Mouse (Mus musculus): ENCODE measurements around the gene Vmn1r212. TPM values are rescaled to one million over a fixed set of nuclear protein-coding genes. Genes with fewer than 3 reads are reported as not detected.

Gene Vmn1r212
- not detected in 2 replicates for polyA plus RNA-seq (2021; fragmentation: Nextera tagmentation)
- long read RNA-seq, experiment 1, result 0 reads
- long read RNA-seq, experiment 2, result 0 reads

DNA sequence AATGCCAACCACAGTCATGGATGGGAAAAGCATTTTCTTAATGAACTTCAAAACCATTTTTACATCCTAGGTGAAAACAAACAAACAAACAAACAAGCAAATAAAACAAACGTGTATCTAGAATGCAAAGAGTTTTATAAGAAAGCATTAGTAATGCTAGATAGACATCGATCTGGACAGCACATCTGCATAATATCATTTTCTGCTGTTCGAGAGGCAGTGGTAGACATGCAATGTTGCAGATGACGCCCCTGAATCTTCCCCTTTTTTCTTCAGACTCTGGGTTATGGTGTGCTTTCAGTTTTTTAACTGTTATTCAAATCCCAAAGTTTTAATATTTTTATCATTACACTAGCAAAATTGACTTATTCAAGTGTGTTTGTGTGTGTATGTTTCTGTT is at the start of gene Vmn1r212:
Gene Vmn1r212 (minus strand): TSS at position 101 of the 400 bp plus-strand sequence.

DNA sequence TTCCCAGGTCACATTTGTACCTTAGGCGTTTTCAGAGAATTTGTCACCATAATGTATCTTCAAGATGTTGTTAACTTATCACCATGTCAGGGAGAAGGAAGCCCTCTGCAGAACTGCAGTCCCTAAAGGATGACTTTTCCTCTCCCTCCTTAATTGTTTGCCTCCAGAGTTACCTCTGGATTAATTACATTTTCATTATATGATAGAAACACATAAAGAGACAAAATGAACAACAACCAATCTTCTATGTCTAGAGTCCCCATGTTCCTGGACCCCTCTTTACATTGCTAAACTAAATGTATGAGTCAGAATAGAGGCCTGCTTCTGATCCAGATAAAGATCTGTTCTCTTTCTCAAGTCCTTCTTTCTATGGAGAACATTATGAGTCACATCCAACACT is 26.5 kb downstream of the Vmn1r212 start, which contains the start of gene Vmn1r211:
Gene Vmn1r211 (minus strand): TSS at position 101 of the 400 bp plus-strand sequence.

Other genes with a start within 250 kb of the Vmn1r212 start
- not detected in 2 replicates for gene Vmn1r207-ps, start 154.6 kb downstream of the Vmn1r212 start, polyA plus RNA-seq (2021; fragmentation: Nextera tagmentation)
- not detected in 2 replicates for gene Vmn1r208, start 106.8 kb downstream of the Vmn1r212 start, polyA plus RNA-seq (2021; fragmentation: Nextera tagmentation)
- not detected in 2 replicates for gene Vmn1r209, start 74.5 kb downstream of the Vmn1r212 start, polyA plus RNA-seq (2021; fragmentation: Nextera tagmentation)
- not detected in 2 replicates for gene Vmn1r210, start 52.9 kb downstream of the Vmn1r212 start, polyA plus RNA-seq (2021; fragmentation: Nextera tagmentation)
- gene Vmn1r211, start 26.6 kb downstream of the Vmn1r212 start, polyA plus RNA-seq (2021; fragmentation: Nextera tagmentation), result not detected in 2 replicates
- gene Vmn1r213, start 123.5 kb upstream of the Vmn1r212 start, polyA plus RNA-seq (2021; fragmentation: Nextera tagmentation), result not detected in 2 replicates
- not detected in 2 replicates for gene Vmn1r214, start 146.2 kb upstream of the Vmn1r212 start, polyA plus RNA-seq (2021; fragmentation: Nextera tagmentation)
- gene Vmn1r215, start 183.8 kb upstream of the Vmn1r212 start, polyA plus RNA-seq (2021; fragmentation: Nextera tagmentation), result not detected in 2 replicates
- not detected in 2 replicates for gene Vmn1r217, start 234.0 kb upstream of the Vmn1r212 start, polyA plus RNA-seq (2021; fragmentation: Nextera tagmentation)
- gene Vmn1r218, start 248.9 kb upstream of the Vmn1r212 start, polyA plus RNA-seq (2021; fragmentation: Nextera tagmentation), result not detected in 2 replicates

Measured in left cerebral cortex, adult 6 months (tissue).